ENCODE assay signal across 8 mouse cellular contexts in the genomic region with DNA sequence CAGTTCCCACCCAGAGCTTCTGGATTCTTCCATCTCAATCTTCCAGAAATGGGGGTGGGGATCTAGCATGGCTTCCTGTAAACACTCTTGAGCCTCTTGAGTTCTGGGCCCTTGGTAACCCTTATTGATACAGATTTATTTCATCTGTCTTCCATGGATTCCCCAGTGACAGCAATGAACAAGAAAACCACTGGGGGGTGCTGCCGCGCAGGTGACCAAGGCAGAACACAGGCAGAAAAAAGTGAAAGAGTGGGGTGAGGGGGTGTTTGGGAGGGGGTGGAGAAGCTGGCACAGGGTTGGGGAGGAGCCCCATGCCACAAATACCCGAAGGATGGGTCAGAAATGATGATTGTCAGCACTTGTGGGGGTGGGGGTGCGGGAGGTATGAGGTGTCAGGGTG. TPM values are rescaled to one million over a fixed set of nuclear protein-coding genes. Genes with fewer than 3 reads are reported as not detected.
DNase-seq lines count a peak whose midpoint lies in the region; ATAC-seq and TF ChIP-seq lines count a peak whose summit lies in the region.

No protein-coding gene starts in this region.

- no peak overlapping the region for H3K4me3 ChIP-seq in hindbrain, embryonic 10.5 days
- no peak overlapping the region for H3K4me3 ChIP-seq in hindbrain, embryonic 16.5 days (ENCODE audit: low read length)
- H3K4me3 ChIP-seq in heart, embryonic 16.5 days (ENCODE audit: low read length) = no peak overlapping the region
- no peak overlapping the region for H3K4me3 ChIP-seq in lung, postnatal 0 days (ENCODE audit: low read depth, low read length)

- peaks cover 51% of the 10 kb centered on the region for H3K4me1 ChIP-seq in hindbrain, embryonic 10.5 days (replicated peaks)
- peaks cover 33% of the 10 kb centered on the region for H3K4me1 ChIP-seq in hindbrain, embryonic 16.5 days (ENCODE audit: control insufficient read depth, insufficient read depth, low read depth, low read length)
- H3K4me1 ChIP-seq in heart, embryonic 16.5 days (ENCODE audit: control insufficient read depth, insufficient read depth, low read length) = peaks cover 52% of the 10 kb centered on the region
- peaks cover 20% of the 10 kb centered on the region; the same call in 1 of the 2 replicates for H3K4me1 ChIP-seq in lung, postnatal 0 days (ENCODE audit: insufficient read depth, low read depth, low read length)

- no peak for TF ChIP-seq EP300 in lung, postnatal 0 days (IDR thresholded peaks at IDR 0.05)

- H3K4me2 ChIP-seq in hindbrain, embryonic 16.5 days (ENCODE audit: low read length) = no peak overlapping the region
- no peak overlapping the region for H3K4me2 ChIP-seq in heart, embryonic 16.5 days (ENCODE audit: low read depth, low read length)
- no peak overlapping the region for H3K4me2 ChIP-seq in lung, postnatal 0 days (replicated peaks; ENCODE audit: low read depth, low read length)

- H3K27me3 ChIP-seq in hindbrain, embryonic 10.5 days (ENCODE audit: insufficient read depth, poor library complexity, severe bottlenecking) = peaks cover 11% of the 10 kb centered on the region; the same call in 1 of the 2 replicates
- H3K27me3 ChIP-seq in hindbrain, embryonic 16.5 days (replicated peaks; ENCODE audit: control insufficient read depth, insufficient read depth, low read length) = no peaks in the 10 kb centered on the region
- no peaks in the 10 kb centered on the region for H3K27me3 ChIP-seq in heart, embryonic 16.5 days (ENCODE audit: control insufficient read depth, insufficient read depth, low read length)
- H3K27me3 ChIP-seq in lung, postnatal 0 days (replicated peaks; ENCODE audit: insufficient read depth, low read length) = no peaks in the 10 kb centered on the region

- peak; percentile 72 for TF ChIP-seq CTCF in lung, postnatal 0 days (IDR thresholded peaks at IDR 0.05)

- intact Hi-C loops in gastrocnemius, postnatal 36 days (cut with DNase I) = loop anchor here (2.0 kb wide), 1 partner anchor 15 kb away; no protein-coding TSS in a partner anchor

- H3K27ac ChIP-seq in hindbrain, embryonic 10.5 days = peak overlapping the region; percentile 99
- H3K27ac ChIP-seq in hindbrain, embryonic 16.5 days (ENCODE audit: low read depth, low read length) = no peak overlapping the region; the same call in 1 of the 2 replicates
- peak overlapping the region; percentile 64 for H3K27ac ChIP-seq in heart, embryonic 16.5 days (ENCODE audit: low read length)
- H3K27ac ChIP-seq in lung, postnatal 0 days (ENCODE audit: low read length) = no peak overlapping the region

- H3K9ac ChIP-seq in hindbrain, embryonic 16.5 days (ENCODE audit: low read depth, low read length) = no peak overlapping the region
- 0 out of 2 replicates have a peak overlapping the region, but pooled peaks have one; percentile 38 for H3K9ac ChIP-seq in heart, embryonic 16.5 days (ENCODE audit: low read length)
- no peak overlapping the region for H3K9ac ChIP-seq in lung, postnatal 0 days (replicated peaks; ENCODE audit: low read depth)

- H3K9me3 ChIP-seq in hindbrain, embryonic 10.5 days = no peaks in the 10 kb centered on the region
- H3K9me3 ChIP-seq in hindbrain, embryonic 16.5 days (ENCODE audit: control insufficient read depth, low read length) = no peaks in the 10 kb centered on the region
- H3K9me3 ChIP-seq in heart, embryonic 16.5 days (replicated peaks; ENCODE audit: control insufficient read depth, low read length) = no peaks in the 10 kb centered on the region
- H3K9me3 ChIP-seq in lung, postnatal 0 days (ENCODE audit: low read length) = no peaks in the 10 kb centered on the region

- peak; percentile 58 for DNase-seq in hindbrain, embryonic 10.5 days (ENCODE audit: low spot score)
- DNase-seq in CD4-positive, CD25-positive, alpha-beta regulatory T cell, adult 2 months (ENCODE audit: low read depth, low spot score) = peak; percentile 81
- peak; percentile 67 for DNase-seq in adrenal gland, postnatal 25 days
- DNase-seq in lung, postnatal 0 days (ENCODE audit: low spot score) = peak; percentile 54
- DNase-seq in thymus, postnatal 10 days (ENCODE audit: low spot score in 2 of 2) = peak; percentile 43 to 73
- DNase-seq in gastrocnemius, postnatal 36 days = no peak

- H3K36me3 ChIP-seq in hindbrain, embryonic 10.5 days = 0 out of 2 replicates have a peak, but pooled peaks cover 3% of the 10 kb centered on the region
- no peaks in the 10 kb centered on the region for H3K36me3 ChIP-seq in hindbrain, embryonic 16.5 days (ENCODE audit: control insufficient read depth, insufficient read depth, low read length)
- H3K36me3 ChIP-seq in heart, embryonic 16.5 days (ENCODE audit: control insufficient read depth, insufficient read depth) = no peaks in the 10 kb centered on the region
- H3K36me3 ChIP-seq in lung, postnatal 0 days (ENCODE audit: insufficient read depth, low read length) = no peaks in the 10 kb centered on the region

- WGBS in hindbrain, embryonic 10.5 days = 24% methylated on average over 4 of the region's 4 CpGs
- 17% methylated on average over 4 of the region's 4 CpGs for WGBS in hindbrain, embryonic 16.5 days
- WGBS in heart, embryonic 16.5 days = 9% methylated on average over 4 of the region's 4 CpGs
- WGBS in lung, postnatal 0 days = 36% methylated on average over 4 of the region's 4 CpGs

- ATAC-seq in hindbrain, embryonic 16.5 days = no peak
- ATAC-seq in heart, embryonic 16.5 days (replicated peaks; ENCODE audit: extremely low read depth, insufficient read depth, low FRiP score) = no peak
- ATAC-seq in lung, postnatal 0 days = no peak

RNA-seq across cellular contexts. Expression of gene Ddr1, which starts 1.4 kb away (rescaled TPM):
- 134 and 184 TPM in 2 replicates for polyA plus RNA-seq in hindbrain, embryonic 10.5 days (2016; fragmentation: Nextera tagmentation; extraction: Ambion mirVana)
- polyA plus RNA-seq in hindbrain, embryonic 16.5 days (2015; fragmentation: Nextera tagmentation; extraction: Ambion mirVana) = 87.1 and 106 TPM in 2 replicates
- 41.7 and 54.6 TPM in 2 replicates for total RNA-seq in adrenal gland, postnatal 25 days (2021)
- 110 and 129 TPM in 2 replicates for polyA plus RNA-seq in heart, embryonic 16.5 days (2015; fragmentation: Nextera tagmentation; extraction: Ambion mirVana)
- polyA plus RNA-seq in lung, postnatal 0 days (2015; fragmentation: Nextera tagmentation; extraction: Ambion mirVana) = 64.2 and 79.3 TPM in 2 replicates
- 10 to 100 TPM; 12.7 to 15.0 TPM for total RNA-seq in gastrocnemius, postnatal 36 days (2021)

RNA-seq across cellular contexts. Expression of gene Gtf2h4, which starts 32.3 kb away (rescaled TPM):
- 45.7 and 56.5 TPM in 2 replicates for polyA plus RNA-seq in hindbrain, embryonic 10.5 days (2016; fragmentation: Nextera tagmentation; extraction: Ambion mirVana)
- 27.8 and 28.1 TPM in 2 replicates for polyA plus RNA-seq in hindbrain, embryonic 16.5 days (2015; fragmentation: Nextera tagmentation; extraction: Ambion mirVana)
- total RNA-seq in adrenal gland, postnatal 25 days (2021) = 22.4 and 26.9 TPM in 2 replicates
- 29.6 and 30.8 TPM in 2 replicates for polyA plus RNA-seq in heart, embryonic 16.5 days (2015; fragmentation: Nextera tagmentation; extraction: Ambion mirVana)
- polyA plus RNA-seq in lung, postnatal 0 days (2015; fragmentation: Nextera tagmentation; extraction: Ambion mirVana) = 19.2 and 21.4 TPM in 2 replicates
- total RNA-seq in gastrocnemius, postnatal 36 days (2021) = 10 to 100 TPM; 15.3 to 19.0 TPM

RNA-seq across cellular contexts. Expression of gene Vars2, which starts 38.4 kb away (rescaled TPM):
- 16.7 and 17.4 TPM in 2 replicates for polyA plus RNA-seq in hindbrain, embryonic 10.5 days (2016; fragmentation: Nextera tagmentation; extraction: Ambion mirVana)
- 16.7 and 17.9 TPM in 2 replicates for polyA plus RNA-seq in hindbrain, embryonic 16.5 days (2015; fragmentation: Nextera tagmentation; extraction: Ambion mirVana)
- total RNA-seq in adrenal gland, postnatal 25 days (2021) = 41.5 and 65.4 TPM in 2 replicates
- 12.8 and 17.1 TPM in 2 replicates for polyA plus RNA-seq in heart, embryonic 16.5 days (2015; fragmentation: Nextera tagmentation; extraction: Ambion mirVana)
- 11.4 and 15.2 TPM in 2 replicates for polyA plus RNA-seq in lung, postnatal 0 days (2015; fragmentation: Nextera tagmentation; extraction: Ambion mirVana)
- 10 to 100 TPM; 12.5 to 12.9 TPM for total RNA-seq in gastrocnemius, postnatal 36 days (2021)

Comparison
In these comparisons a context has a peak if more than half of its experiments do, and no peak if none do; other contexts are left out.
1. H3K27ac ChIP-seq: peak in hindbrain, embryonic 10.5 days (single experiment) and heart, embryonic 16.5 days (single experiment); none in hindbrain, embryonic 16.5 days (single experiment) and lung, postnatal 0 days (single experiment).
2. DNase-seq: peak in hindbrain, embryonic 10.5 days (single experiment), CD4-positive, CD25-positive, alpha-beta regulatory T cell, adult 2 months (single experiment), adrenal gland, postnatal 25 days (single experiment), lung, postnatal 0 days (single experiment) and thymus, postnatal 10 days (2 of 2); none in gastrocnemius, postnatal 36 days (0 of 2).